Mouse (Mus musculus) kidney, postnatal 14 days (tissue): Measurements from ENCODE around the gene Zfp760.
"Not testable (repeated sequence)": the region's sequence is repeated elsewhere in the genome, so short reads cannot be mapped to it uniquely, and the experiment has no call there.

Experiments used
- DNase-seq: peaks from one replicate; pipeline ENCODE4 v3.0.0; 2022; ENCODE audit warnings: mixed read lengths

Gene Zfp760

GRCm38 (mm10) chr17:21707343-21707996 is at the start of gene Zfp760:
Gene Zfp760 (plus strand): TSS chr17:21707741.
- DNase-seq, result peak; percentile 92

DNA sequence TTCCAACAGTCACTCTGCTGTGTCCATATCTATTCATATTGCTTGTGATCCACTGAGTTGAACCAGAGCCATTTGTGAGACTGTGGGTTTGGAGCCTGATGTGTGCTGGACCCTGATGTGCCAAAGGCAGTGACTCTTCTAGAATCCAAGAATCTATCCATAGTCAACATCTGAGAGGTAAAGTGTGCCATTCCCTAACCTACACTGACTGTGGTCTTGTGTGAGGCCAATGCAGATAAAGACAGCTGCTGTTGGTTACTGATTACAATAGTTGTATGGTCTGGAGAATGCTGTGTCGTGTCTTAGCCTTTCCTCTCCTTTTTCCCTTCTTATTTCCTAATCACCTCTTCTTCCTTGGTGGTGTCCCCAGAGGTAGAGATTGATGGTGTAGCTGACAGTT is 28.7 kb upstream of the Zfp760 start:
- not testable (repeated sequence) for DNase-seq

- DNase-seq, result peak; percentile 92
Observed at GRCm38 (mm10) chr17:21679273-21680018, 28.1 kb upstream of the Zfp760 start.

DNA sequence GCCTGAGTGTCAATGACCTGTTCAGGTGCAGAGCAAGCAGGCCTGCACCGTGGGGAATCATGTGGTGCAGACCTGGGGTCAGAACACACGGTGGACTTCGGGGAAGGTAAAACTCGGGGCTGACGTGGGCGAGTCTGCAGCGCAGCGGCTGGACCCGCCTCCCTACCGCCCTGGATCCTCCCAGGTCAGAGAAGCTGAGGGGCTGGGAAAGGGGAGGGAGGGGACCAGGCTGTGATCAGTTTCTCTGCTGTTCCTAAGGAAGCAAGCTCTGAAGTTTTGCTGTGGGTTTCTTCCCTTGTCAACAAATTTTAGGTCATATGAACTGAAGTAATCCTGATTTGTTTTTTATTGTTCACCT is 27.5 kb upstream of the Zfp760 start:
- not testable (repeated sequence) for DNase-seq

GRCm38 (mm10) chr17:21691560-21691959 is 16.0 kb upstream of the Zfp760 start, which contains the start of gene Gm10226:
Gene Gm10226 (plus strand): TSS chr17:21691860.
- DNase-seq, result no peak

DNA sequence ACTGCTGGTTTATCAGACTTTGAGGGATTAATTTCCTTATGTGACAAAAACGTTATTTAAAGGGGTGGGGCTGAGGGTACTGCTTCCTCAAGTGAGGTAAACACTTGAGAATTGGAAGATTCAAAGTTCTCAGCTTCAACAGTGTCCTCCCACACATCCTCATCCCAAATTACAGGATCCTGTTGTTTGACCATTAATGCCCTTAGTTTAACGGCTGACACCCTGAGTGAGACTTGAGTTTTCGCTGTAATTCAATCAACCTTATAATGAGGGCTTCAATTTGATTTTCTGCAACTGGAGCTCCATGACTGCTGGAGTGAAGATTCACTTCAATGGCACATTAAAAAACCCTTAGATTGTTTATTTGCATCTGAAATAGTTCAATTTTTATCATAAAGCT is 14.2 kb upstream of the Zfp760 start:
- DNase-seq, result no peak

DNA sequence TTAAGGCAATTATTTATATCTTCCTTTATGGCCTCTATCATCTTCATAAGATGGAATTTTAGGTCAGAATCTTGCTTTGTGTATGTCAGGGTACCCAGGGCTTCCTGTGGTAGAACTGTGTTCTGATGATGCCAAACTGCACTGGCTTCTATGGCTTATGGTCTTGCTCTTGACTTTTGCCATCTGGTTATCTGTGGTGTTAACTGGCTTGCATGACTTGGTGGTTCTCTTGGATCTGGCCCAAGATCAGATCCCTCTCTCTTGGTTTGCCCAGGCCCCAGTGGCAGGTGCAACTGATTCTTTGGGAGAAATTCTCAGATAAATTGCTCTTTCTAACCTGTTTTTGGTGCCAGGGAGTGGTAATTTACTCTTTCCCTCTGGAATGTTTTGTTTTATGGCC is 11.5 kb upstream of the Zfp760 start:
- no peak for DNase-seq

DNA sequence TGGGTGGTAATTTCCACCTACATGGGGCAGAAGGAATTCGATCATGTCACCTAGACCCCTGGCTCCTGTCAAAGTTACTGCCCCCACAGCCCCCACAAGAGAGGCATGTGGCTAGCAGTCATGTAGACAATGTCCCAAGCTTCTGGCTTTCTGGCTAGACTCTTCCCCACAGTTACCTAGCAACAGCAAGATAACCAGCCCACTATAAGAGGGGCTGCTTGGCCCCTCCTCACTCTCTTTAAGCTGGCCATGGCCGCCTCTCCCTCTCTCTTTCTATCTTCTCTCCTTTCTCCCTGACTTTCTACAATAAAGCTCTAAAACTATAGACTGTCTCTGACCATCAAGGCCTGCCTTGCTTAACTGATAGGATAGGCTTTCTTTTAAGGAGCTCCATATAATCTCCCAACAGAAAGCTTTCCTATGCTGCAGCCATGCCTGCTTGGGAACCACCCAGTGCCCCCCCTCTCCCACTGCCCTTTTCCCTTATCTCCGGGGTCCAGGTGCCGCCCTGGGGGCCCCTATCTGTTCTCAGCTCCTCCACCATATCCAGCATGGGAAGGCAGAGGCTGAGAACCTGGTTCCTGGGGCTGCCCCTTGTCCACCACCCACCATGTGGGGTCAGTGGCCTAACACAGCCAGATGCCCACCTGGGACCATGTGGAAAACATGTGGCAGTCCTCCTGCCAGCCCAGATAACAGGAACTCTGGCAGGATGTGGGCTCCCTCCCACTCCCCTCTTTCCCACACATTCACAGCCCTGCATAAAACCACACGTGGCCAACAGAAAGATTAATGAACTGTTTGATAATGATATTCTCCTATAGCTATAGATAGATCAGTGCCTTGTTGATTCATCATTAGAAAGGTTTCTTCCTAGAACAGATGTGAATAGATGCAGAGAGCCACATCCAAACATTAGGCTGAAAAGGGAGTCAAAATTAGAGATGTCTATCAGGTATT is 5.0 kb upstream of the Zfp760 start:
- no peak for DNase-seq

GRCm38 (mm10) chr17:21703414-21703813 is 4.1 kb upstream of the Zfp760 start:
- DNase-seq, result no peak

GRCm38 (mm10) chr17:21708401-21708800 is 860 bp downstream of the Zfp760 start:
- DNase-seq, result no peak

- not testable (repeated sequence) for DNase-seq
Observed at GRCm38 (mm10) chr17:21730495-21730894, 23.0 kb downstream of the Zfp760 start, which contains the start of gene Zfp229. Gene Zfp229 (plus strand): TSS chr17:21730795.

- no peak for DNase-seq
Observed at GRCm38 (mm10) chr17:21733049-21733448, 25.5 kb downstream of the Zfp760 start.

GRCm38 (mm10) chr17:21733529-21734031 is 26.0 kb downstream of the Zfp760 start:
- peak; percentile 83 for DNase-seq

DNA sequence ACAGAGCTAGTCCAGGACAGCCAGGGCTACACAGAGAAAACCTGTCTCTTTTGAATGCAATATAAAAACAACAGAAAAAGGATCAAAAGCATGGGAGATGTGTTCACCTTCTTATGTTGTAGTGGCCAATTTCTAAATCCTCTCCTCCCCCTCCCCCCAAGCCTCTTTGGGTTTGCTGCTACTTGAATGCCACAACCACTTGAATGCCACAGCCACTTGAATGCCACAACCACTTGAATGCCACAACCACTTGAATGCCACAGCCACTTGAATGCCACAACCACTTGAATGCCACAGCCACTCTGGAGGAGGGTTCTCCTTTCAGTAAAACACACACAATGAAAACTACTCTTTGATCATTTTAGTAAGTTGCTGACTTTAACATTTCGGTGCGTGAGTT is 45.2 kb downstream of the Zfp760 start:
- no peak for DNase-seq

GRCm38 (mm10) chr17:21753342-21754208 is 46.0 kb downstream of the Zfp760 start:
- DNase-seq, result peak; percentile 18

DNA sequence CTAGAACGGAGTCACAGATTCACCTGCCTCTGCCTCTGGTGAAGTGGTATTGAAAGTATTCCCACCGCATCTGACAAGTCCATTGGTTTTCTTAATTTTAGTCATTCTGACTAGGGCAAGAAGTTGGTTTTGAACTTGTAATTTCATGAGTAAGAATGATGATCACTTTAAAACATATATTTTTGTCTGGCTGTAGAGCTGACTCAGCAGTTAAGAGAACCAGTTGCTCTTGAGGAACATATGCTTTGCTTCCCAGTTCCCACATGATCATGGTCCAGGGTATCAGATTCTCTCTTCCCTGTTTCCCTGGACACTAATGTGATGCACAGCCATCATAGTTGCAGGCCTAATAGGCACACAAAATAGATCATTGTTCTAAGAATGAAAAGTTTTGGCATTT is 62.8 kb downstream of the Zfp760 start:
- no peak for DNase-seq
